Mouse (Mus musculus) ES-E14 (cell line): ENCODE measurements around the gene Prpf39. TPM values are rescaled to one million over a fixed set of nuclear protein-coding genes. Genes with fewer than 3 reads are reported as not detected.

Source experiments
- DNase-seq: peaks from one replicate; pipeline ENCODE4 v3.0.0-alpha.2; 2013; ENCODE audit warnings: low read depth, low spot score
- H3K27ac ChIP-seq: 2 replicates; pipeline ENCODE4 v1.5.1; 2012; ENCODE audit warnings: low read depth, mild to moderate bottlenecking, low read length, moderate library complexity, mixed read lengths; ENCODE audit not compliant: poor library complexity, insufficient read depth, severe bottlenecking
- H3K36me3 ChIP-seq: 2 replicates; pipeline ENCODE4 v1.6.1; 2012; ENCODE audit warnings: mild to moderate bottlenecking, low read length, moderate library complexity, mixed read lengths; ENCODE audit not compliant: control insufficient read depth, poor library complexity, insufficient read depth, severe bottlenecking
- H3K4me1 ChIP-seq, 2 experiments: fragments of 150-350 bp in 1 of 2; sonication (generic) in 1 of 2; 2 replicates each; pipeline ENCODE4 v1.6.1; 2012; ENCODE audit warnings: low read length in 2 of 2, mild to moderate bottlenecking in 1 of 2, mixed read lengths in 1 of 2; ENCODE audit not compliant: control insufficient read depth in 2 of 2, insufficient read depth in 2 of 2, poor library complexity in 1 of 2
- H3K4me3 ChIP-seq, 2 experiments: fragments of 150-350 bp in 1 of 2; sonication (generic) in 1 of 2; 2 replicates each; pipeline ENCODE4 v1.5.1; 2012; ENCODE audit warnings: low read length in 2 of 2, low read depth in 1 of 2, mild to moderate bottlenecking in 1 of 2, mixed read lengths in 1 of 2; ENCODE audit not compliant: insufficient read depth in 1 of 2, poor library complexity in 1 of 2, severe bottlenecking in 1 of 2
- H3K9ac ChIP-seq: 2 replicates; pipeline ENCODE4 v1.6.1; 2012; ENCODE audit warnings: low read depth, mild to moderate bottlenecking, low read length, mixed read lengths; ENCODE audit not compliant: poor library complexity, insufficient read depth, severe bottlenecking
- H3K9me3 ChIP-seq: fragments of 150-350 bp; sonication (generic); 2 replicates; pipeline ENCODE4 v1.6.1; 2012; ENCODE audit warnings: low read depth, mild to moderate bottlenecking, low read length; ENCODE audit not compliant: control insufficient read depth, insufficient read depth
- CHD2 ChIP-seq: IDR thresholded peaks from 2 replicates; pipeline ENCODE4 v1.6.1; 2014; ENCODE audit warnings: mild to moderate bottlenecking, low read depth, low read length, inconsistent platforms
- HCFC1 ChIP-seq: IDR thresholded peaks from 2 replicates; pipeline ENCODE4 v1.6.1; 2012; ENCODE audit warnings: low read length, inconsistent platforms, borderline replicate concordance; ENCODE audit not compliant: insufficient read depth
- MAFK ChIP-seq: IDR thresholded peaks from 2 replicates; pipeline ENCODE4 v1.6.1; 2014; ENCODE audit warnings: mild to moderate bottlenecking, low read depth, low read length, inconsistent platforms; ENCODE audit not compliant: insufficient read depth
- ZC3H11A ChIP-seq: IDR thresholded peaks from 2 replicates; pipeline ENCODE4 v1.6.1; 2012; ENCODE audit warnings: low read depth, mild to moderate bottlenecking, inconsistent platforms, low read length, borderline replicate concordance
- ZNF384 ChIP-seq: IDR thresholded peaks from 2 replicates; pipeline ENCODE4 v1.6.1; 2012; ENCODE audit warnings: low read depth, low read length, inconsistent platforms
- in situ Hi-C, 2 experiments: fragments of 600-800 bp; cut with MboI; formaldehyde crosslinking; loops; one replicate each; pipeline ENCODE4 v1.15.1; 2025; ENCODE audit warnings: low sequenced_read_pairs in 2 of 2, inconsistent platforms in 1 of 2; ENCODE audit not compliant: unreplicated experiment in 2 of 2
- total RNA-seq: library from RNA; depleted of rRNA; stranded (reverse); fragments of 300-350 nt; gene quantifications from 2 replicates; pipeline ENCODE4 v1.2.3, GENCODE M21; 2012; rRNA removed

Prpf39 gene
- total RNA-seq, 1 experiment, result 26.1 TPM

- no peak overlapping the region for H3K27ac ChIP-seq
- TF ChIP-seq HCFC1 (no peak), CHD2 (no peak), ZNF384 (no peak), ZC3H11A (no peak), MAFK (no peak)
- no peak for DNase-seq
- in situ Hi-C loops, result no loop called here
- no peak overlapping the region for H3K9ac ChIP-seq
- H3K36me3 ChIP-seq, result peaks cover 4% of the 10 kb centered on the region
- H3K9me3 ChIP-seq, result no peaks in the 10 kb centered on the region
- H3K4me3 ChIP-seq, result peak overlapping the region in 1 of 2 experiments; percentile 75; a peak in 2 of 4 replicates
- H3K4me1 ChIP-seq, result peaks cover 0 to 7% of the 10 kb centered on the region in 2 experiments; a peak in 2 of 4 replicates
These were observed 40.8 kb downstream of the Prpf39 start for GRCm38 (mm10) chr12:65076906-65077305.

- H3K9ac ChIP-seq, result no peak overlapping the region
- in situ Hi-C loops, result no loop called here
- no peak overlapping the region for H3K4me3 ChIP-seq
- H3K9me3 ChIP-seq, result no peaks in the 10 kb centered on the region
- peaks cover 11 to 18% of the 10 kb centered on the region in 2 experiments for H3K4me1 ChIP-seq
- no peak for TF ChIP-seq MAFK
- no peak for TF ChIP-seq ZNF384
- TF ChIP-seq HCFC1, result no peak
- TF ChIP-seq ZC3H11A, result no peak
- TF ChIP-seq CHD2, result no peak
- H3K36me3 ChIP-seq, result peaks cover 11% of the 10 kb centered on the region
- no peak for DNase-seq
- no peak overlapping the region; the same call in 1 of the 2 replicates for H3K27ac ChIP-seq
These were observed 72.6 kb downstream of the Prpf39 start for GRCm38 (mm10) chr12:65108746-65109145.

GRCm38 (mm10) chr12:65111503-65111902, 75.4 kb downstream of the Prpf39 start:
- peak overlapping the region; percentile 33; the same call in 1 of the 2 replicates for H3K9ac ChIP-seq
- no peak overlapping the region for H3K4me3 ChIP-seq
- no peak for DNase-seq
- H3K27ac ChIP-seq, result peak overlapping the region; percentile 71; the same call in 1 of the 2 replicates
- no peaks in the 10 kb centered on the region for H3K9me3 ChIP-seq
- TF ChIP-seq ZNF384, result no peak
- no peak for TF ChIP-seq CHD2
- TF ChIP-seq HCFC1, result no peak
- no peak for TF ChIP-seq MAFK
- no peak for TF ChIP-seq ZC3H11A
- in situ Hi-C loops, result no loop called here
- H3K36me3 ChIP-seq, result peaks cover 6% of the 10 kb centered on the region
- peaks cover 14 to 20% of the 10 kb centered on the region in 2 experiments for H3K4me1 ChIP-seq

- Histone ChIP-seq H3K9ac (no peak overlapping the region), H3K36me3 (peaks cover 5% of the 10 kb centered on the region), H3K4me3 (no peak overlapping the region), H3K4me1 (peaks cover 14 to 20% of the 10 kb centered on the region in 2 experiments), H3K27ac (peak overlapping the region; percentile 69; the same call in 1 of the 2 replicates), H3K9me3 (no peaks in the 10 kb centered on the region)
- in situ Hi-C loops, result no loop called here
- TF ChIP-seq CHD2, result no peak
- no peak for TF ChIP-seq ZC3H11A
- TF ChIP-seq HCFC1, result no peak
- TF ChIP-seq MAFK, result no peak
- TF ChIP-seq ZNF384, result no peak
- DNase-seq, result no peak
These were observed 76.7 kb downstream of the Prpf39 start for GRCm38 (mm10) chr12:65112811-65113210.

Other genes with a start within 250 kb of the Prpf39 start
- 4.1 and 5.9 TPM in 2 replicates for gene Gm527, start 118.4 kb upstream of the Prpf39 start, total RNA-seq
- gene Klhl28, start 70.8 kb upstream of the Prpf39 start, total RNA-seq, result 9.4 and 10.9 TPM in 2 replicates
- 28.7 and 31.8 TPM in 2 replicates for gene Togaram1, start 70.5 kb upstream of the Prpf39 start, total RNA-seq
- gene Fkbp3, start 37.7 kb downstream of the Prpf39 start, total RNA-seq, result 214 and 281 TPM in 2 replicates
- gene Fancm, start 39.3 kb downstream of the Prpf39 start, total RNA-seq, result 45.6 and 51.2 TPM in 2 replicates
- gene Mis18bp1, start 136.3 kb downstream of the Prpf39 start, total RNA-seq, result 51.4 and 52.2 TPM in 2 replicates
- 2.4 and 2.5 TPM in 2 replicates for gene Wdr20rt, start 189.2 kb downstream of the Prpf39 start, total RNA-seq